Mouse (Mus musculus) hindbrain, embryonic 11.5 days (tissue): ENCODE measurements around the gene Fbxw7. TPM values are rescaled to one million over a fixed set of nuclear protein-coding genes. Genes with fewer than 3 reads are reported as not detected.
"Not testable (repeated sequence)": the region's sequence is repeated elsewhere in the genome, so short reads cannot be mapped to it uniquely, and the experiment has no call there.

Experiments used
- ATAC-seq: fragments of 200-750 bp; cut with Nextera tagmentation; 2 replicates; pipeline ENCODE4 v1.8.0; 2017; ENCODE audit warnings: mild to moderate bottlenecking, moderate TSS enrichment, moderate library complexity; ENCODE audit not compliant: low FRiP score
- DNase-seq: peaks from one replicate; pipeline ENCODE4 v3.0.0-alpha.2; 2015; ENCODE audit warnings: low spot score
- H3K27ac ChIP-seq: fragments of 300-500 bp; sonication (generic); 2 replicates; pipeline ENCODE4 v1.5.1; 2014; ENCODE audit warnings: mild to moderate bottlenecking, low read depth, low read length
- H3K27me3 ChIP-seq: fragments of 300-500 bp; sonication (generic); 2 replicates; pipeline ENCODE4 v1.6.1; 2014; ENCODE audit warnings: mild to moderate bottlenecking, low read length, moderate library complexity, mixed read lengths; ENCODE audit not compliant: control insufficient read depth, insufficient read depth
- H3K36me3 ChIP-seq: fragments of 300-500 bp; sonication (generic); 2 replicates; pipeline ENCODE4 v1.6.1; 2014; ENCODE audit warnings: mild to moderate bottlenecking, low read length, moderate library complexity, mixed read lengths; ENCODE audit not compliant: control insufficient read depth, insufficient read depth
- H3K4me1 ChIP-seq: fragments of 300-500 bp; sonication (generic); replicated peaks from 2 replicates; pipeline ENCODE4 v1.6.1; 2014; ENCODE audit warnings: low read length, mixed read lengths; ENCODE audit not compliant: control insufficient read depth, insufficient read depth
- H3K4me2 ChIP-seq: fragments of 300-500 bp; sonication (generic); replicated peaks from 2 replicates; pipeline ENCODE4 v1.6.1; 2014; ENCODE audit warnings: mild to moderate bottlenecking, low read depth, low read length
- H3K4me3 ChIP-seq: fragments of 300-500 bp; sonication (generic); 2 replicates; pipeline ENCODE4 v1.5.1; 2014; ENCODE audit warnings: low read depth, low read length
- H3K9ac ChIP-seq: fragments of 300-500 bp; sonication (generic); 2 replicates; pipeline ENCODE4 v1.6.1; 2014; ENCODE audit warnings: low read depth, low read length
- H3K9me3 ChIP-seq: fragments of 300-500 bp; sonication (generic); 2 replicates; pipeline ENCODE4 v1.6.1; 2016; ENCODE audit warnings: low read length; ENCODE audit not compliant: control insufficient read depth
- WGBS: fragments of 180-500 bp; shearing (Covaris S2); extraction: QIAGEN DNeasy Blood & Tissue Kit; methylation state at CpG from one replicate; pipeline ENCODE4 v1.1.7; 2014; 5-methylcytosine and 5-hydroxymethylcytosine counted together
- polyA plus RNA-seq: library from polyadenylated mRNA; unstranded; fragments of >200 nt; fragmentation: Nextera tagmentation; extraction: Ambion mirVana; gene quantifications from 2 replicates; pipeline ENCODE4 v1.2.1, GENCODE M21; 2014

The Fbxw7 gene
- polyA plus RNA-seq, 1 experiment from 2014 or later: 21.1 TPM

GRCm38 (mm10) chr3:84860669-84861068 lies 45.6 kb downstream of the Fbxw7 start:
- 78% methylated on average over 1 of the region's 1 CpGs for WGBS
- Histone ChIP-seq H3K4me3 (no peak overlapping the region), H3K9ac (no peak overlapping the region)

DNA sequence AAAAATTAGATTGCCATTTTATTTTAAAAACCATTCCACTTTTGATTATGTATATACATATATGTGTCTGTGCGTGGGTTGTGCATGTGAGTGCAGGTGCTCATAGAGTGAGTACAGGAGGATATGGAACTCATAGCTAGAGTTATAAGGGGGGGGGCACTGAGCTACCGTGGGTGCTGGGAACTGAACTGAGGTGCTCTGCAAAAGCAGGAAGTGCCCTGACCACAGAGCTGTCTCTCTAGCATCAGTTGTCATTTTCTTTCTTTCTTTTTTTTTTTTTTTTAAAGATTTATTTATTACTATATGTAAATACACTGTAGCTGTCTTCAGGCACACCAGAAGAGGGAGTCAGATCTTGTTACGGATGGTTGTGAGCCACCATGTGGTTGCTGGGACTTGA lies 46.7 kb downstream of the Fbxw7 start:
- not testable (repeated sequence) for H3K27ac ChIP-seq, H3K9me3 ChIP-seq, ATAC-seq, H3K27me3 ChIP-seq, H3K4me3 ChIP-seq, H3K4me1 ChIP-seq, H3K9ac ChIP-seq, H3K36me3 ChIP-seq, DNase-seq, H3K4me2 ChIP-seq
- 91% methylated on average over 3 of the region's 3 CpGs for WGBS

More at GRCm38 (mm10) chr3:84860669-84861068, 45.6 kb downstream of the Fbxw7 start:
- no peak for ATAC-seq
- Histone ChIP-seq H3K4me2 (no peak overlapping the region), H3K27ac (no peak overlapping the region), H3K9me3 (no peaks in the 10 kb centered on the region), H3K27me3 (no peaks in the 10 kb centered on the region), H3K36me3 (no peaks in the 10 kb centered on the region), H3K4me1 (no peaks in the 10 kb centered on the region)
- DNase-seq: no peak

DNA sequence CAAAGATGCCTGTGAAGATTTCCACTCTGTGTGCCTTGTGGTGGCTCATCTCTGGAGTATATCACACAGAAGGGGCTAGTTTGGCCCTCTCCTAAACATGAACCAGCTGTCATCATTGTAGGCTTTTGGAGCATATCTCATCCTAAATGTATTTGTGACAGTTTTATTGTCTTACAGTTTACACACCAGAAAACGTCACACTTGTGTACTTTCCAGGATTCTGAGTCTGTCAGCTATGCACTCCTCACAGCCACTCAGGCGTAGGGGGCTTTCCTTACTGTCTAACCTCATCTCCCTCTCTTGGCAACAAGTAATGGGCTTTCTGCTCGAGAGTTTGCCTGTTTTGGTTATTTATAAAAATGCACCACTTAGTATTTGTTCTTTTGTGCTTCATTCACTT lies 50.6 kb downstream of the Fbxw7 start:
- Histone ChIP-seq H3K4me3 (no peak overlapping the region), H3K27ac (no peak overlapping the region), H3K27me3 (no peaks in the 10 kb centered on the region), H3K9me3 (no peaks in the 10 kb centered on the region), H3K36me3 (no peaks in the 10 kb centered on the region), H3K4me2 (no peak overlapping the region), H3K4me1 (no peaks in the 10 kb centered on the region), H3K9ac (no peak overlapping the region)
- ATAC-seq: no peak
- WGBS: 83% methylated on average over 3 of the region's 3 CpGs
- no peak for DNase-seq

DNA sequence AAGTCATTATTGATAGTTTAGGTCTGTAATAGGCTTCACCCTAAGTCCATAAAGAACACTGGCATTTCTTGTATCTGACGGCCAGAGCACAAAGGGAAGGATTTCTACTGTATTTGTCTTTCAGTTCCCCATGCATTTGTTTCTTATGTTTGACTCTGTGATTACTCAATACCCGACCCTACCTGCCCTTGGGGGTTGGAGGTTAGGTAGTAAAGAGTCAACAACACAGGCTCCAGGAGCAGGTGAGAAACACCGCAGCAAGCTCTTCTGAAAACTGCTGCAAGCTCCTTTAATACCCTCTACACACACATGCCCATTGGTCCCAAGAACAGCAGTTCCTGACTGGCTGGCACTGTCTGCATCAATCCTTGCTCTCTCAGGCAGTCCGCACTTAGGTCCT lies 51.8 kb downstream of the Fbxw7 start:
- H3K9ac ChIP-seq: no peak overlapping the region
- H3K4me2 ChIP-seq: no peak overlapping the region
- H3K9me3 ChIP-seq: no peaks in the 10 kb centered on the region
- H3K4me1 ChIP-seq: no peaks in the 10 kb centered on the region
- no peaks in the 10 kb centered on the region for H3K27me3 ChIP-seq
- no peak overlapping the region for H3K27ac ChIP-seq
- 84% methylated on average over 4 of the region's 4 CpGs for WGBS
- no peaks in the 10 kb centered on the region for H3K36me3 ChIP-seq
- ATAC-seq: no peak
- no peak overlapping the region for H3K4me3 ChIP-seq
- DNase-seq: no peak

- Histone ChIP-seq H3K4me3 (no peak overlapping the region), H3K4me2 (no peak overlapping the region), H3K9ac (no peak overlapping the region), H3K4me1 (no peaks in the 10 kb centered on the region), H3K27me3 (no peaks in the 10 kb centered on the region), H3K36me3 (no peaks in the 10 kb centered on the region), H3K9me3 (no peaks in the 10 kb centered on the region), H3K27ac (no peak overlapping the region)
- no peak for ATAC-seq
- no peak for DNase-seq
- WGBS: 84% methylated on average over 1 of the region's 1 CpGs
Observed at GRCm38 (mm10) chr3:84867434-84867975, 52.4 kb downstream of the Fbxw7 start.

GRCm38 (mm10) chr3:84867991-84868390 lies 52.9 kb downstream of the Fbxw7 start:
- no peak overlapping the region for H3K4me3 ChIP-seq
- no peak for DNase-seq
- H3K27ac ChIP-seq: no peak overlapping the region
- ATAC-seq: no peak
- no peaks in the 10 kb centered on the region for H3K4me1 ChIP-seq
- H3K9ac ChIP-seq: no peak overlapping the region
- no peaks in the 10 kb centered on the region for H3K9me3 ChIP-seq
- H3K4me2 ChIP-seq: no peak overlapping the region
- WGBS: 58% methylated on average over 1 of the region's 1 CpGs
- no peaks in the 10 kb centered on the region for H3K27me3 ChIP-seq
- H3K36me3 ChIP-seq: no peaks in the 10 kb centered on the region

DNA sequence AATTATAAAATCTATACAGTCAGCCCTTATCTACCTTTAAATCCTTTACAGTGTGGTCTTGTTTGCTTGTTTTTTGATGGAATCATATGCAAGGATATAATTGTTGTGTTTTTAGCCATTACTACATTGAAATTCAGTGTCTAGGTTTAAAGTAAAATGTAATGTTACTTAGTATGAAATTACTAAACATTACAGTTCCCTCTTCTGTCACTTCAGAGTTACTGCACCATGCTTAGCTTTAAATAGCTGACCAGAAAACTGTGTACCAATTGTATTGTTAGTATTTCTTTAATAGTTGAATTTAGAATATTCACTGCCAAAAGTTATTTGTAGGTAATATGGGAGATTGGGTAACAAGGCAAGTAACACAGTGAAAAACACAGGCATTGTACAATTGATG lies 55.1 kb downstream of the Fbxw7 start:
- DNase-seq: no peak
- Histone ChIP-seq H3K27me3 (no peaks in the 10 kb centered on the region), H3K27ac (no peak overlapping the region), H3K4me1 (no peaks in the 10 kb centered on the region), H3K36me3 (no peaks in the 10 kb centered on the region), H3K9ac (no peak overlapping the region), H3K4me3 (no peak overlapping the region), H3K9me3 (no peaks in the 10 kb centered on the region), H3K4me2 (no peak overlapping the region)
- no peak for ATAC-seq

DNA sequence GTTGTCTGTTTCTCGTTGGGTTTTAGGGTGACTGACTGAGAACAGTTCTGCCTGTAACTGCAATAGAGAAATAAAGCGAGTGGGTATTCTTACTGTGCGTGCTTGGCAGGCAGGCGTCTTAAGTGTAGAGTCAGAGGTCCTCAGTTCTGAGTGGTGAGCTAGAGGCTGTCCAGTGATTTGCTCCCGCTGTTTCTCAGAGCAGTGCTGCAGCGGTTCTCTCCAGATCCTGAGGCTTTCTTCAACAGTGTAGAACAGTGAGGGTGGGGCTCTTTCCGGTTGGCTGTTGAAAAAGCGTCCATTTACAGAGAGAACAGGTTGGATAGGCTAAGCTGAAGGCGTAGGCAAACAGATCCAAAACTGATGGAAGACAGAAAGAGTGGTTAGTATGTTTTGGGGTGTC lies 60.2 kb downstream of the Fbxw7 start:
- Histone ChIP-seq H3K36me3 (no peaks in the 10 kb centered on the region), H3K4me3 (no peak overlapping the region), H3K9ac (no peak overlapping the region), H3K4me1 (no peaks in the 10 kb centered on the region), H3K27ac (no peak overlapping the region), H3K9me3 (no peaks in the 10 kb centered on the region), H3K4me2 (no peak overlapping the region), H3K27me3 (no peaks in the 10 kb centered on the region)
- ATAC-seq (no peak), DNase-seq (no peak)
- 85% methylated on average over 9 of the region's 9 CpGs for WGBS

GRCm38 (mm10) chr3:84876211-84876610 lies 61.1 kb downstream of the Fbxw7 start:
- Histone ChIP-seq H3K36me3 (no peaks in the 10 kb centered on the region), H3K4me2 (no peak overlapping the region), H3K9ac (no peak overlapping the region), H3K9me3 (no peaks in the 10 kb centered on the region), H3K27me3 (no peaks in the 10 kb centered on the region), H3K4me3 (no peak overlapping the region), H3K4me1 (no peaks in the 10 kb centered on the region), H3K27ac (no peak overlapping the region)
- 82% methylated on average over 4 of the region's 4 CpGs for WGBS
- DNase-seq (no peak), ATAC-seq (no peak)
